Mouse (Mus musculus): ENCODE results near the gene Flrt1. TPM values are rescaled to one million over a fixed set of nuclear protein-coding genes. Genes with fewer than 3 reads are reported as not detected.

The Flrt1 gene
- polyA plus RNA-seq, 1 experiment from 2014 or later: 0.97 TPM

DNA sequence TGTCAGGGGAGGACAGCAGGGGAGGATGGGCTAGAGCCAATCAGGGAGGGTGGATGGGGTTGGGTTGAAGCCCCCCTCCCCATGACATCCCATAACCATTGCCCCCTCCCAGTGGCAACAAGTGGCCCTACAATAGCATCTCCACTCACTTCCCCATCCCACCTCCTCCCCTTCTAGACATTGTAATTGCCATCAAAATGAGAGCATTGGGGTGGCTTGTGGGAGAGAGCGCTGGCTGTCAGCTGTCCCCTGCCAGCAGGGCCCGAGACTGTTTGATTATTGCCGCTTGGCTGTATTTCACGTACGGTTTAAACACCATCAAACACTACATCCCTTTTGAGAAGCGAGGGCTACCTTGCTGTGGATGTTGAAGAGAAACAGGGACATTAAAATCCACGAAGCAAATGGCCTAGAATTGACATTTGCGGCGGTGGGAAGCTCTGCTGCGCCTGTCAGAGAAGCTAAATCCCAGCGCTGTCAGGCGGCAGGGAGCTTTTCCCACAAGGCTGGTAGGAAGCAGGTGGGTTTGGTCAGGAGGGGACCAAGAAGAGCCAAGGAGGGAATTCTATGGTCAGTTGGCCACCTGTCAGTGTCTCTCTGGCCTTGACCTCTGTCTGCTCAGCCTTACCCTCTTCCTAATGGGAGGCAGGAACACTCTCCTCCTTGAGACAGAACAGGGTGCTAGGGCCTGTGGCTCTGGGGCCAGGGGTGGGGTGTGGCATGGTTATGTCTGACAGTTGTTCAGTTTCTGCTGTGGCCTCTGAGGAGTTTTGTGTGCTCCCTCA is 31.3 kb downstream of the Flrt1 start:
- Histone ChIP-seq H3K4me3 (ENCODE audit: low read depth, low read length) (no peak overlapping the region), H3K9ac (ENCODE audit: low read depth, low read length) (no peak overlapping the region), H3K36me3 (ENCODE audit: control insufficient read depth, insufficient read depth, low read length) (no peaks in the 10 kb centered on the region), H3K9me3 (replicated peaks; ENCODE audit: control insufficient read depth, low read length) (no peaks in the 10 kb centered on the region), H3K4me1 (ENCODE audit: control insufficient read depth, insufficient read depth, low read length) (peaks cover 7% of the 10 kb centered on the region), H3K27ac (ENCODE audit: low read depth, low read length) (no peak overlapping the region), H3K4me2 (no peak overlapping the region), H3K27me3 (ENCODE audit: control insufficient read depth, insufficient read depth, low read length) (peaks cover 7% of the 10 kb centered on the region; the same call in 1 of the 2 replicates)
- no peak for ATAC-seq (replicated peaks; ENCODE audit: insufficient number of reproducible peaks, low FRiP score, low TSS enrichment)
- 56% methylated on average over 12 of the region's 12 CpGs for WGBS (ENCODE audit: insufficient replicate concordance)

DNA sequence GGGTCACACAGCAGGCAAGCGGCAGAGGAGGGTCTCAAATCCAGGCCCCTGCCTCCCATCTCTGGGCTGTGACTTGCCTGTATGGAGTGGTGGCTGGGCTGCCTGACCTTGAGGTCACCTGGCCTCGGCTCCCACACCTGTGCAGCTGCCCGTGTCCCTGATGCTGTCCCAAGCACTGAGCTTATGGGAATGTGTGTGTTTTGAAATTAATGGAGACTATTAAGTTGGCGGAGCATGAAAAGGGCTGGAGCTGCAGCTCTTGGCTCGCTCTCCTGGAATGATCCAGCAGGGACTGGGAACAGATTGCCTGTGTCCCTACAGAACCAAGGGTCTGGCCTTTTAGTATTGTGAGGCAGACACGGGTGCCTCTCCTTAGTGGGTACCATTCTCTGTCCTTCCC is 33.3 kb downstream of the Flrt1 start:
- no peak overlapping the region for H3K27ac ChIP-seq (ENCODE audit: low read depth, low read length)
- H3K4me2 ChIP-seq: no peak overlapping the region
- H3K4me3 ChIP-seq (ENCODE audit: low read depth, low read length): no peak overlapping the region
- no peaks in the 10 kb centered on the region for H3K36me3 ChIP-seq (ENCODE audit: control insufficient read depth, insufficient read depth, low read length)
- H3K27me3 ChIP-seq (ENCODE audit: control insufficient read depth, insufficient read depth, low read length): peaks cover 18% of the 10 kb centered on the region
- peaks cover 13% of the 10 kb centered on the region for H3K4me1 ChIP-seq (ENCODE audit: control insufficient read depth, insufficient read depth, low read length)
- no peak overlapping the region for H3K9ac ChIP-seq (ENCODE audit: low read depth, low read length)
- WGBS (ENCODE audit: insufficient replicate concordance): 79% methylated on average over 6 of the region's 6 CpGs
- no peaks in the 10 kb centered on the region for H3K9me3 ChIP-seq (replicated peaks; ENCODE audit: control insufficient read depth, low read length)
- ATAC-seq (replicated peaks; ENCODE audit: insufficient number of reproducible peaks, low FRiP score, low TSS enrichment): no peak

DNA sequence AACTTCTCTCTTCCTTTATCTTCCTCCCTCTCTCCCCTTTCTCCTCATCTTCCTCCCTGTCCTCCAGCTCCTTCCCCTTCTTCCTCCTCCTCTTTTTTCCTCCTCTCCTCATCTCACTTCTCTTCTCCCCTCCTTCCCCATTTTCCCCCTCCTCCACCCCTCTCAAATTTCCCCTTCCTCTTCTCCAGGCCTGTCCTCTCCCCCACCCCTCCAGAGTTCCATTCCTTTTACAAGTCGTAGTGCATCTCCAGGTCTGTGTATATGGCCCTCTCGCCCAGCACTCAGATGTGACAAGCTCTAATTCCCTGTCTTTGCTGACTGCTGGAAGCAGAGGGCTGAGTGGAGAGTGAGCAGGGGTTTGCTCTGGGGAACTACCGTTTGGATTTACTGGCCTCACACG is 34.8 kb downstream of the Flrt1 start:
- peak overlapping the region; percentile 65 for H3K4me2 ChIP-seq
- peaks cover 20% of the 10 kb centered on the region for H3K27me3 ChIP-seq (ENCODE audit: control insufficient read depth, insufficient read depth, low read length)
- peaks cover 22% of the 10 kb centered on the region for H3K4me1 ChIP-seq (ENCODE audit: control insufficient read depth, insufficient read depth, low read length)
- H3K27ac ChIP-seq (ENCODE audit: low read depth, low read length): no peak overlapping the region
- no peak overlapping the region; the same call in 1 of the 2 replicates for H3K9ac ChIP-seq (ENCODE audit: low read depth, low read length)
- WGBS (ENCODE audit: insufficient replicate concordance): 18% methylated on average over 4 of the region's 4 CpGs
- H3K4me3 ChIP-seq (ENCODE audit: low read depth, low read length): peak overlapping the region; percentile 24; the same call in 1 of the 2 replicates
- ATAC-seq (replicated peaks; ENCODE audit: insufficient number of reproducible peaks, low FRiP score, low TSS enrichment): no peak
- no peaks in the 10 kb centered on the region for H3K36me3 ChIP-seq (ENCODE audit: control insufficient read depth, insufficient read depth, low read length)
- H3K9me3 ChIP-seq (replicated peaks; ENCODE audit: control insufficient read depth, low read length): no peaks in the 10 kb centered on the region

DNA sequence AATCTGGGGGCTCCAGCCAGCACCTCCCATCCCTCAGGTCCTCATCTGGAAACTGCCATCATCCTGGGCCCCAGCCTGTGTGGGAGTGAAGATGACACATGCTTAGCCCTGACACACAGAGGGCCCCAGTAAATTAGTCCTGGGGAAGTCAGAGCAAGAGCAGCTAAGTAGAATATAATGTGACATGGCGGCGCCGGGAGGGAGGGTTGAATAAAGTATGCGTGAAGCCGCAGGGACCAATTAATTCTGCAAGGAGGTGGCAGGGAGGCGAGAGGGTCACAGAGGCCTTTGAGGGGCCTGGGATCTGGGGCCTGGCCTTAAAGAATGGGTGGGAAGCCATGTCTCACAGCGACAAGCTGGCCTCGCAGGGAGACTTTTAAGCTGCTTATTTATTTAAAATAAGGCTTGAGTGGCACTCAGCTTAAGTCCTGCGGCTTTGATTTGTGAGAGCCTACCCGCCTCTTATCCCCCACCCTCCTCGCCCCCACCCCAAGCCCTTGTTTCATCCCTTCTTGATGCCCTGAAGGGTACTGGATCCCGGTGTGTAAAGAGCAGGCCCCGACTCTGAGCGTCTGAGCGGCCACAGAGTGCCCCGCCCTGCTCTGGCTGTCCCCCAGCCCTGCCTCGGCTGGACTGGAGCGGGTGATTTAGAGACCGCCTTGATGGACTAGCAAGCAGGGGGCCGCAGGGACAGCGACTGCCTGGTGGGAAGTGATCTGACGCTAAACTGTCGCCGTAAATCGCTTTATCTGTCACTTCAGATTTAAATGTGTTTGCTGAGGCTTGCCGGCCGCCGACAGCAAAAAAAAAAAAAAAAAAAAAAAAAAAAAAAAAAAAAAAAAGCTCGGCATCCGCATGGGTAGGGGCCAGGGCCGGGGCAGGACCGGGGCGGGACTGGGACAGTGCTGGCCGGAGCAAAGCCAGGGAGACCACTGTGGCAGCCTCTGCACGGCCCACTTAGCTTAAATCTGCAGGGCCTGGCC is 35.5 kb downstream of the Flrt1 start:
- Histone ChIP-seq H3K4me1 (ENCODE audit: control insufficient read depth, insufficient read depth, low read length) (peaks cover 22% of the 10 kb centered on the region), H3K27me3 (ENCODE audit: control insufficient read depth, insufficient read depth, low read length) (peaks cover 24% of the 10 kb centered on the region), H3K36me3 (ENCODE audit: control insufficient read depth, insufficient read depth, low read length) (no peaks in the 10 kb centered on the region), H3K4me3 (ENCODE audit: low read depth, low read length) (peak overlapping the region; percentile 24), H3K9ac (ENCODE audit: low read depth, low read length) (peak overlapping the region; percentile 66), H3K4me2 (peak overlapping the region; percentile 65), H3K27ac (ENCODE audit: low read depth, low read length) (no peak overlapping the region), H3K9me3 (replicated peaks; ENCODE audit: control insufficient read depth, low read length) (no peaks in the 10 kb centered on the region)
- WGBS (ENCODE audit: insufficient replicate concordance): 12% methylated on average over 30 of the region's 35 CpGs
- ATAC-seq (replicated peaks; ENCODE audit: insufficient number of reproducible peaks, low FRiP score, low TSS enrichment): 0 out of 2 replicates have a peak, but pooled peaks have one; percentile 53

DNA sequence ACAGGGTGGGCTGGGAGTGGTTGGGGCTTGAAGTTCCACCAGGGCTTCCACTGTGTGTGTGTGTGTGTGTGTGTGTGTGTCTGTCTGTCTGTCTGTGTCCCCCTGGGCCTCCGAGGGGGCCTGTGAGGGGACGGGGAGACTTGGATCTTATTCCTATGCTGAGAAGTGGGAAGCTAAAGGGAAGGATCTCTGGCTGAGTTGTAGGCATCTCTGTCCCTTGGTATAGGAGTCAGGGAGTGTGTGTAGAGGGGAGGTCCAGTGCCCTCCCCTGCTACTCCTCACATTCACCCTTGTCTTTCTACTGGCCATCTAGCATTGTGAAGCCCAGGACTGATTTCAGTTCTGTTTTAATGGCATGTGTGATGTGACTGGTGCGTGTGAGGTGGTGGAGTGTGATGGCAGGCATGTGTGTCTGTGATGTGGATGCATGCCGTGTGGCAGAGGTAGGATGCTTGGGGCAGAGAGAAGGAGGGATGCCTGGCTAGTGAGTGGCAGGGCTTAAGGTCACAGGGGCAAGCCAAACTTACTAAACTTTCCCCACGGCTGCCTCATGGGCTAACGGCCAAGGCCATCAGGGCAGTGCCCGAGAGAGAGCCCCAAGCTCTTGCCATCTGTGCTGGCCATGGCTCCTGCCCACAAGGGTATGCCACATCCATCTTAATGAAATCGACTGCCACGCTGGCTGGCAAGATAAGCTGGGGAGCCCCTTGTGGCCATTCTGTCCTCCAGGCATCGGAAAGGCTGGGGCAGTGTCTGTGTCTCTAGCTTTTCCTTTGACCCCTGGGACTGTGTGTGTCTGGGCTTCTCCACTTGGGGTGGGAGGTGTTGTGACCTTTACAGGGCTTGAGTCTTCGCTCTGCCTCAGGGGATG is 36.6 kb downstream of the Flrt1 start:
- WGBS (ENCODE audit: insufficient replicate concordance): 62% methylated on average over 11 of the region's 11 CpGs

DNA sequence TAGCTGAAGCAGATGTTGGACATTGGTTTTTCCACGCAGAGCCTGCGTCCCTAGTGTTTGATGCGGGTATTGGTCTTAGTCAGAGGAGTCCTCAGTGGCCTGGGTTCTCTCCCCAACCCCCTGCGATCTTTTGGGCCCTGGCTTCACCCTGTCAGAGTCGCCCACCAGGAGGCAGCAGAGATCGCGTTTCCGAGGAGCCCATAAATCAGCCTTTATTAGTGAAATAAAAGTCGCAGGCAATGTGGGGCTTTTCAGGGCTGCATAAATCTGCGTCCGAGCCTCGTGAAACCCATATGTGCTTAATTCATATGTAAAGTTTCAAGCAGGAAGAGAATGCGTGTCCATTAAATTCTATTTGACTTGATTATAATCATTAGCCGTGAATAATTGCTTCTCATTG is 37.4 kb downstream of the Flrt1 start:
- H3K4me2 ChIP-seq: no peak overlapping the region
- no peak overlapping the region for H3K4me3 ChIP-seq (ENCODE audit: low read depth, low read length)
- WGBS (ENCODE audit: insufficient replicate concordance): 7% methylated on average over 14 of the region's 14 CpGs
- H3K9ac ChIP-seq (ENCODE audit: low read depth, low read length): no peak overlapping the region
- no peaks in the 10 kb centered on the region for H3K9me3 ChIP-seq (replicated peaks; ENCODE audit: control insufficient read depth, low read length)
- H3K27me3 ChIP-seq (ENCODE audit: control insufficient read depth, insufficient read depth, low read length): peaks cover 24% of the 10 kb centered on the region
- H3K36me3 ChIP-seq (ENCODE audit: control insufficient read depth, insufficient read depth, low read length): no peaks in the 10 kb centered on the region
- ATAC-seq (replicated peaks; ENCODE audit: insufficient number of reproducible peaks, low FRiP score, low TSS enrichment): no peak
- H3K4me1 ChIP-seq (ENCODE audit: control insufficient read depth, insufficient read depth, low read length): peaks cover 22% of the 10 kb centered on the region
- no peak overlapping the region for H3K27ac ChIP-seq (ENCODE audit: low read depth, low read length)

More for the DNA sequence above, 36.6 kb downstream of the Flrt1 start:
- H3K4me2 ChIP-seq: no peak overlapping the region
- peaks cover 22% of the 10 kb centered on the region for H3K4me1 ChIP-seq (ENCODE audit: control insufficient read depth, insufficient read depth, low read length)
- no peak overlapping the region for H3K27ac ChIP-seq (ENCODE audit: low read depth, low read length)
- H3K9me3 ChIP-seq (replicated peaks; ENCODE audit: control insufficient read depth, low read length): no peaks in the 10 kb centered on the region
- peaks cover 24% of the 10 kb centered on the region for H3K27me3 ChIP-seq (ENCODE audit: control insufficient read depth, insufficient read depth, low read length)
- no peak for ATAC-seq (replicated peaks; ENCODE audit: insufficient number of reproducible peaks, low FRiP score, low TSS enrichment)
- H3K36me3 ChIP-seq (ENCODE audit: control insufficient read depth, insufficient read depth, low read length): no peaks in the 10 kb centered on the region
- no peak overlapping the region for H3K4me3 ChIP-seq (ENCODE audit: low read depth, low read length)
- H3K9ac ChIP-seq (ENCODE audit: low read depth, low read length): no peak overlapping the region

DNA sequence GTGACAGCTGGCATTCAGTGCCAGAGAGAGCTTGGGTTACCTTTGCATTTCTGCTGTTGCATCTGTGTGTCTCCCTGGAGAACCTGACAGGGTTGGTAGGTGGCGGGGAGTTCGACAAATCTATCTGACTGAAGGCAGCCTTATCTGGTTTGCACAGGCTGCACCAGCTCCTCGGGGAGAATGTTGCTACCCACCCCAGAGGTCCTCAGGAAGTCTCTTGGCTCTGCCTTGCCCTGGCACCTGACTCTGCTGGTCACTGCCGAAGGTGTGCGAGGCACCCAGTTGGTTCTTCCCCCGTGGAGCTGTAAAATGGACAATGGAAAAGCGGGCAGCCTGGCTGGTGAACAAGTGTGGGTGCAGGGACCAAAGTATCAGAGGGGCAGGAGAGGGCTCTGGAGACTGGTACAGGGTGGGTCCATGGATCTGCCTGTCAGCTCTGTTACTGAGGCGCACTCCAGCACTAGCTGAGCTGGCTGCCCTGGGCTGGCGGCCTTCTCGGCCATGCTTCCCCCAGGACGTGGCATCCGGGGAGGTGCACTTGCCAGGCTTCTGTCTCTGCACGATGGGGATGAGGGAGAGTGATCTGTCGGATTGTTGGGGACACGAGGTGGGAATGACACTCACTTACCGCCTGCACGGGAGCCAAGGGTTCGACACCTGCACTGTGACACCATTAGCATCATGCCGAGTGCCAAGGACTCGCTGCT is 38.0 kb downstream of the Flrt1 start:
- no peaks in the 10 kb centered on the region for H3K9me3 ChIP-seq (replicated peaks; ENCODE audit: control insufficient read depth, low read length)
- no peak overlapping the region for H3K4me3 ChIP-seq (ENCODE audit: low read depth, low read length)
- WGBS (ENCODE audit: insufficient replicate concordance): 30% methylated on average over 20 of the region's 20 CpGs
- H3K27ac ChIP-seq (ENCODE audit: low read depth, low read length): no peak overlapping the region
- no peak overlapping the region for H3K9ac ChIP-seq (ENCODE audit: low read depth, low read length)
- peaks cover 22% of the 10 kb centered on the region for H3K4me1 ChIP-seq (ENCODE audit: control insufficient read depth, insufficient read depth, low read length)
- H3K4me2 ChIP-seq: no peak overlapping the region
- ATAC-seq (replicated peaks; ENCODE audit: insufficient number of reproducible peaks, low FRiP score, low TSS enrichment): no peak
- H3K36me3 ChIP-seq (ENCODE audit: control insufficient read depth, insufficient read depth, low read length): no peaks in the 10 kb centered on the region
- H3K27me3 ChIP-seq (ENCODE audit: control insufficient read depth, insufficient read depth, low read length): peaks cover 24% of the 10 kb centered on the region

All from heart, embryonic 11.5 days (tissue).